Mouse (Mus musculus): ENCODE measurements around the gene Erp27. TPM values are rescaled to one million over a fixed set of nuclear protein-coding genes. Genes with fewer than 3 reads are reported as not detected.
A peak's percentile ranks its signal among the peaks of the same experiment; 100 is the strongest.

Gene Erp27
- polyA plus RNA-seq, 1 experiment from 2014 or later = not detected

GRCm38 (mm10) chr6:136936361-136936760, 14.4 kb upstream of the Erp27 start:
- whole genome bisulfite sequencing = 88% methylated on average over 9 of the region's 9 CpGs

DNA sequence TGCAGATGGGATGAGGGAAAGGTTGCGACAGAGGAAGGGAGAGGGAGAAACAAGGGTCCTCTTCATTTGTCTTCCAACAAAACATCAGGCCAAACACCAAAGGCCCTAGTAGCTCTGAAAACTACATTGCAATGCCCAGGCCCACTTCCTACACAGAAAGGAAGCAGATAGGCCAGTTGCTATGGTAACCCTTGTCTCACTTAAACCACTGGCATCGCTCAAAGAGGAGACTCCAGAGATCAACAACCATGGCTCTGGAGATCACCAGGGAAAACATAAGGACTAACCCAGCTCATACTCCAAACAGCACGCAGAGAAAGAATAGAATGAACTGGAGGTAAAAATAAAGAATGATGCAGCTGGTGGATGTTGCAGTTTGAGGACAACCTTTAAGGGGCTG, 13.3 kb upstream of the Erp27 start:
- Histone ChIP-seq H3K4me2 (no peak overlapping the region), H3K4me3 (replicated peaks) (no peak overlapping the region), H3K27me3 (no peaks in the 10 kb centered on the region), H3K4me1 (no peaks in the 10 kb centered on the region; the same call in 1 of the 2 replicates), H3K27ac (no peak overlapping the region), H3K9me3 (no peaks in the 10 kb centered on the region), H3K9ac (no peak overlapping the region), H3K36me3 (replicated peaks) (no peaks in the 10 kb centered on the region)
- ATAC-seq (ENCODE audit: low FRiP score) = no peak
- 73% methylated on average over 3 of the region's 3 CpGs for WGBS

More at GRCm38 (mm10) chr6:136936361-136936760, 14.4 kb upstream of the Erp27 start:
- no peaks in the 10 kb centered on the region for H3K4me1 ChIP-seq
- H3K27me3 ChIP-seq = no peaks in the 10 kb centered on the region
- H3K4me2 ChIP-seq = no peak overlapping the region
- no peaks in the 10 kb centered on the region for H3K9me3 ChIP-seq
- H3K9ac ChIP-seq = no peak overlapping the region
- H3K4me3 ChIP-seq (replicated peaks) = no peak overlapping the region
- no peak overlapping the region for H3K27ac ChIP-seq
- no peaks in the 10 kb centered on the region for H3K36me3 ChIP-seq (replicated peaks)
- ATAC-seq (ENCODE audit: low FRiP score) = no peak

- Histone ChIP-seq H3K4me1 (no peaks in the 10 kb centered on the region; the same call in 1 of the 2 replicates), H3K27me3 (no peaks in the 10 kb centered on the region), H3K27ac (no peak overlapping the region), H3K9me3 (no peaks in the 10 kb centered on the region), H3K9ac (no peak overlapping the region), H3K36me3 (replicated peaks) (no peaks in the 10 kb centered on the region), H3K4me2 (no peak overlapping the region), H3K4me3 (replicated peaks) (no peak overlapping the region)
- no peak for ATAC-seq (ENCODE audit: low FRiP score)
- 86% methylated on average over 7 of the region's 7 CpGs for WGBS
Measured at GRCm38 (mm10) chr6:136934068-136934467, 12.1 kb upstream of the Erp27 start.

DNA sequence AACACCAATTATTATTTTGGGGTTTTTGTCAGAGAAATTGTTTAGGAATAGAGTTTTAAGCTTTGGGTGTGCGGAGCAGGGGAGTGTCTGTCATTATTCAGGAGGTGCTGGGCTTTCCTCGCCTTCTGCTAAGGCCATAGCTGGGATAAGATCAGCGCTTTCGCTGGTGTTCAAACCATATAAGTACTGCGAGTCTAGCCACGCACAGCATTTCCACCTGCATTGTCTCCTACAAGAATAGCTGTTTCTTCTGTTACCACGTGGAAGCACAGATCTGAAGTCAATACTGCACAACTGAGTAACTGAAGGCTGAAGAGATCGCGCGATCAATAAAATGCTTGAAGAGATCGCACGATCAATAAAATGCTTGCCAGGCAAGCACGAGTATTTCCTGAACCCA, 9.3 kb upstream of the Erp27 start:
- no peak overlapping the region for H3K4me2 ChIP-seq
- no peaks in the 10 kb centered on the region for H3K36me3 ChIP-seq (replicated peaks)
- H3K9ac ChIP-seq = no peak overlapping the region
- no peaks in the 10 kb centered on the region; the same call in 1 of the 2 replicates for H3K4me1 ChIP-seq
- H3K4me3 ChIP-seq (replicated peaks) = no peak overlapping the region
- no peak for ATAC-seq (ENCODE audit: low FRiP score)
- WGBS = 87% methylated on average over 13 of the region's 13 CpGs
- H3K27me3 ChIP-seq = no peaks in the 10 kb centered on the region
- 0 out of 2 replicates have a peak overlapping the region, but pooled peaks have one; percentile 38 for H3K27ac ChIP-seq
- no peaks in the 10 kb centered on the region for H3K9me3 ChIP-seq

DNA sequence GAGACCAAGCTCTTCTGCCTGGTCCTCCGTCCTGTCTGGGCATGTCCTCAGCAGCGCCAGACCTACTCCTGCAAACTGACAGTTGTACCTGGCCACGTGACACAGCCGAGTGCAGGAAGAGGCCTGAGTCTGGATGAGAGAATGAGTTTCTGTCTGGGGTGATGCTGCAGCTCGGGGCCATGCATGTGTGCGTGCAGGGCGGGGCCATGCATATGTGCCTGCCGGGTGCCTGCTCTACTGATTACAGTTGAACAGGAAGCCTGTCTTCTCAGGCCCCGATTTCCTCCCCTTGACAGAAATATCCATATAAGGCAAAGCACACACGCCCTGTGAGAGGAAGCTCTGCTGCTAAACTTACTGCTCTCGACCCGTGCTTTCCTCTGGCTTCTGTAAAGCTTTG, 8.7 kb upstream of the Erp27 start:
- 76% methylated on average over 12 of the region's 12 CpGs for WGBS
- Histone ChIP-seq H3K9me3 (no peaks in the 10 kb centered on the region), H3K4me3 (replicated peaks) (no peak overlapping the region), H3K4me1 (no peaks in the 10 kb centered on the region; the same call in 1 of the 2 replicates), H3K27me3 (no peaks in the 10 kb centered on the region), H3K4me2 (no peak overlapping the region), H3K27ac (no peak overlapping the region), H3K36me3 (replicated peaks) (no peaks in the 10 kb centered on the region), H3K9ac (no peak overlapping the region)
- ATAC-seq (ENCODE audit: low FRiP score) = no peak

- H3K4me1 ChIP-seq = no peaks in the 10 kb centered on the region; the same call in 1 of the 2 replicates
- H3K9ac ChIP-seq = no peak overlapping the region
- no peak overlapping the region for H3K4me2 ChIP-seq
- no peaks in the 10 kb centered on the region for H3K36me3 ChIP-seq (replicated peaks)
- H3K9me3 ChIP-seq = no peaks in the 10 kb centered on the region
- ATAC-seq (ENCODE audit: low FRiP score) = no peak
- no peaks in the 10 kb centered on the region for H3K27me3 ChIP-seq
- H3K4me3 ChIP-seq (replicated peaks) = no peak overlapping the region
- H3K27ac ChIP-seq = no peak overlapping the region
- WGBS = 96% methylated on average over 1 of the region's 1 CpGs
Measured at GRCm38 (mm10) chr6:136927626-136928025, 5.6 kb upstream of the Erp27 start.

DNA sequence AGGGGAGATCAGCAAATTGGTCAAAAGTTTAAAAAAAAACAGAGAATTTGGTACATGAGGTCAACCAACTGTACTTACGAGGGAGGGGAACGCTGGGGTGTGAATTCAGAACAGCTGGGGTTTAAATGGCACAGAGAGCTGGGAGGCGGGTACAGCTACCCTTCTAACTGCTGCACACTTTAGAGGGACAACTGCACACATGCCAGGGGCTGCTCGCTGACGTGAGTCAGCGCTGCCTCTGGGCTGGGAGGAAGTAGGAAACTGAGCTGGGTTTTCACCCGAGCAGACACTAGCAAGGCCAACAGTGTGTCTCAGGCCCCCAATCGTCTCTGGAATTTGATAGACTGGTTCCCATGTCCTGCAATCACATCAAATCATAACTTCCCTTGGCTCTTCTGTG, 3.1 kb upstream of the Erp27 start:
- Histone ChIP-seq H3K9ac (no peak overlapping the region), H3K27me3 (no peaks in the 10 kb centered on the region), H3K9me3 (no peaks in the 10 kb centered on the region), H3K36me3 (replicated peaks) (no peaks in the 10 kb centered on the region), H3K4me1 (no peaks in the 10 kb centered on the region), H3K4me2 (no peak overlapping the region), H3K4me3 (replicated peaks) (no peak overlapping the region), H3K27ac (no peak overlapping the region)
- WGBS = 81% methylated on average over 8 of the region's 8 CpGs
- no peak for ATAC-seq (ENCODE audit: low FRiP score)

DNA sequence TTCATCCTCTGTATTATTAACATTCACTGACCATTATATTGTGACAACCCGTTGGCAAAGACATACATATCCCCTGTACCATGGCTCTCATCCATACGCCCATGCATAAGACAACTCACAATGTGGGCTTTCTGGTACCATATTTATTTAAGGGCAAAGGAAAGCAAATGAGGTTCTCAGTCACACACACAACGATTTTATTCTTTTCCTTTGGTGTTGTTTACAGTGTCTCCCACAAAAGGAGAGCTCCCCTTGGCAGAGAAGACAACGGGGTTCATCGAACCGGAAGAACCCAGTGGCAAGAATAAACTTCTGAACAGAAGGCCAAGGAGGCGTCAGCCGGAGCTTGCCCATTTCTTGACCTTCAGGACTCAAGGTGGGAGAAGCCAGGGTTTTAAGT, 1.6 kb upstream of the Erp27 start, which contains the start of gene Pde6h:
Gene Pde6h (plus strand): TSS at position 301 of the 400 bp plus-strand sequence.
- H3K9ac ChIP-seq = no peak within 1 kb of the TSS
- H3K4me3 ChIP-seq (replicated peaks) = no peak within 1 kb of the TSS
- no peak for ATAC-seq (ENCODE audit: low FRiP score)
- WGBS = 88% methylated on average over 8 of the region's 8 CpGs
- no peaks in the 10 kb centered on the region for H3K9me3 ChIP-seq
- no peak within 1 kb of the TSS for H3K4me2 ChIP-seq
- no peaks in the 10 kb centered on the region for H3K4me1 ChIP-seq
- no peaks in the 10 kb centered on the region for H3K36me3 ChIP-seq (replicated peaks)
- no peaks in the 10 kb centered on the region for H3K27me3 ChIP-seq
- no peak within 1 kb of the TSS for H3K27ac ChIP-seq

DNA sequence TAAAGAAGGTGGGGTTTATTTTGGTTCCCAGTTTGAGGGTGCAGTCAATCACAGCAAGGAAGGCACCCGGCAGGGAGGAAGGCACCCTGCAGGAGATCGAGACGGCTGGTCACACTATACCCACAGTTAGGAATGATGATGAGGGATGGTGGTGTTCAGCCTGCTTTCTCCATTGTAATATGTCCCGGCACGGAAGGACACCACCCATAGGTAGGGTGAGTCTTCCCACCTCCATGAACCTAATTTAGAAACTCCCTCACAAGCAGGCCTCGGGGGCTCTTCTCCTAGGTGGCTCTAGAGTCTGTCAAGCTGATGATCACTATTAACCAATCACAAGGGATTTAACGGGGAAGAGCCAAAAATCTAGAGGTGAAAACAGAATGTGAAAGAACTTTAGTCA, 891 bp upstream of the Erp27 start:
- no peak overlapping the region for H3K27ac ChIP-seq
- no peaks in the 10 kb centered on the region for H3K36me3 ChIP-seq (replicated peaks)
- no peaks in the 10 kb centered on the region for H3K9me3 ChIP-seq
- H3K4me1 ChIP-seq = no peaks in the 10 kb centered on the region
- WGBS = 91% methylated on average over 7 of the region's 7 CpGs
- H3K9ac ChIP-seq = no peak overlapping the region
- no peak overlapping the region for H3K4me2 ChIP-seq
- no peaks in the 10 kb centered on the region for H3K27me3 ChIP-seq
- H3K4me3 ChIP-seq (replicated peaks) = no peak overlapping the region
- ATAC-seq (ENCODE audit: low FRiP score) = no peak

DNA sequence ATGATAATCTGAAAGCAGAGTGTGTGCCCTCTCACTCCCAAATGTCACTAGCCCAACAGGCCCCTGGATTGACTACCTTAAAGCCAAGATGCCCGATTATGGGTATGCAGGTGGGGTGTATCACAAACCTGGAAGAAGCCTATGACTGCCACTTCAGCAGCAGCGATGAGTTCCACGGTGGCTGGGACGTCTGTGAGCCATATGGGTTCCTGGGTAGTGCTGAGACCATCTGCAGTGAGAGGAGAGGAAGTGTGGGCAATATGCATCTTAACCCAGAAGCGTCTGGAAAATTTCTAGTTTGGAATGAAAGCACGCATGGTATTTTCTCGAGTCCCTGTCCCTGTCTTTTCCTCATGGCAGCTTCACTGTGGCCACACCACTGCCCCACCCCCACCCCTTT, 379 bp downstream of the Erp27 start:
- WGBS = 77% methylated on average over 7 of the region's 7 CpGs
- Histone ChIP-seq H3K27ac (no peak overlapping the region), H3K9me3 (no peaks in the 10 kb centered on the region), H3K9ac (no peak overlapping the region), H3K4me1 (no peaks in the 10 kb centered on the region), H3K4me2 (no peak overlapping the region), H3K36me3 (replicated peaks) (no peaks in the 10 kb centered on the region), H3K4me3 (replicated peaks) (no peak overlapping the region), H3K27me3 (no peaks in the 10 kb centered on the region)
- ATAC-seq (ENCODE audit: low FRiP score) = no peak

DNA sequence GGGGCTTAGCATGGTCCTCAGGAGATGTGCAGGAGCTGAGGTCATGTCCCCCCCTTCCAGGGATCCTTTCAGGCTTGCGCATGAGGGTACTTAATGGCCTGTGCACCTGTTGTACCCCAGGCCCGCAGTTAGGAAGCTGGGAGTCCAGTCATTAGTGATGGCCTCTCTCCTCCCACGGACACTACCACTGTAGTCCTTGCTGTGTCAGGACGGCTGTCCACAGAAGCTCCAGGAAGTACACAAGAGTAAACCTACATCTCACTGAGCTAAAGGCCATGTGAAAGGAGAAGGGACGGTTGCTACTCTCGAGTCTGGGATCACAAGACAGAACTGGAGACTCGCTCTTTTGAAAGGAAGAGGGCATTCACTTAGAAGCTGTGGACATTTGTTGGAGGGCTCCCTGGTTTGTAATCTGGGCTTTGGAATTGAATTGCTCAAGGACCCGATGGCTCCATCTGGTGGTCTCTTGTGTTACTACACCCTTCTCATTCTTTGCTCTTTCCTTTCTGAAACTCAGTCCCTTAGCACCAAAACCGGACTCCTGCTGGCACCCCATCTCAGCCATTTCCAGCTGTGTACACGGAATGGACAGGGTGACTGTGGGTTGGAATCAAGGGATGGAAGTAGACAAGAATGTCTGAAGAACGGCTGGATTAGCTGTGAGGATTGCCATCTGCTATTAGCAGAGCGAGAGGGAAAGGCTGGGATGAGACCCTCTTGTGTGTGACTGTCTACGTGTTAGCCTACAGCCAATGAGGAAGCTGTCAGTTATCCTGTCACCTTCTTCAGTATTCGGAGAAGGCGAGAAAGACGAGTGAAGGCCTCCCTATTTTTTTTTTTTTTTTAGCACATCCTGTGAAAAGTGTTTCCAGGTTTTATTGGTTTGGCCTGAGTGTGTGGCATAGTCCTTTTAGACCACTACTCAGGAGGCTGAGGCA, 1.4 kb downstream of the Erp27 start:
- H3K9ac ChIP-seq = no peak overlapping the region

GRCm38 (mm10) chr6:136917885-136918284, 4.1 kb downstream of the Erp27 start:
- no peak overlapping the region for H3K4me3 ChIP-seq (replicated peaks)
- no peaks in the 10 kb centered on the region for H3K36me3 ChIP-seq (replicated peaks)
- H3K27me3 ChIP-seq = no peaks in the 10 kb centered on the region
- no peaks in the 10 kb centered on the region for H3K9me3 ChIP-seq
- H3K4me2 ChIP-seq = no peak overlapping the region
- H3K4me1 ChIP-seq = peaks cover 7% of the 10 kb centered on the region
- H3K9ac ChIP-seq = no peak overlapping the region
- WGBS = 5% methylated on average over 2 of the region's 2 CpGs
- H3K27ac ChIP-seq = no peak overlapping the region
- ATAC-seq (ENCODE audit: low FRiP score) = no peak

More for the DNA sequence above, 1.4 kb downstream of the Erp27 start:
- Histone ChIP-seq H3K9me3 (no peaks in the 10 kb centered on the region), H3K4me3 (replicated peaks) (no peak overlapping the region), H3K27me3 (no peaks in the 10 kb centered on the region), H3K4me2 (no peak overlapping the region), H3K4me1 (no peaks in the 10 kb centered on the region), H3K27ac (no peak overlapping the region), H3K36me3 (replicated peaks) (no peaks in the 10 kb centered on the region)
- WGBS = 46% methylated on average over 16 of the region's 16 CpGs
- peak; percentile 53; the same call in 1 of the 2 replicates for ATAC-seq (ENCODE audit: low FRiP score)
